Mouse (Mus musculus): ENCODE results near the gene Rab5if. TPM values are rescaled to one million over a fixed set of nuclear protein-coding genes. Genes with fewer than 3 reads are reported as not detected.
"Not testable (repeated sequence)": the region's sequence is repeated elsewhere in the genome, so short reads cannot be mapped to it uniquely, and the experiment has no call there.

Gene Rab5if
- polyA plus RNA-seq, 1 experiment = 101 TPM

DNA sequence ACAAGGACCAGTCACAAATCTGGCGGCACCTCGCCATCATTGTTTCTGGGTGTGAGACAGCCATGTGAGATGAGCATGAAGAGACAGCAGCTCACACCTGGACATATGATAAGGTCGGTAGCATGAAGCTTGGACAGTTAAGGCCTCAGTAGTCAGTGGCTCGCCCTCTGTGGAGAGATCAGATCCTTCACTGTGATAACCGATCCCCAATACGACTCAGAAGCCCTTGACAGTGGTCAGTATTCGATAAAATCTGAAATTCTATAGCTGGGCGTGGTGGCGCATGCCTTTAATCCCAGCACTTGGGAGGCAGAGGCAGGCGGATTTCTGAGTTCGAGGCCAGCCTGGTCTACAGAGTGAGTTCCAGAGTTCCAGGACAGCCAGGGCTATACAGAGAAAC lies 56.3 kb downstream of the Rab5if start:
- not testable (repeated sequence) for DNase-seq (ENCODE audit: extremely low spot score in 1 of 2, low spot score in 1 of 2)

DNA sequence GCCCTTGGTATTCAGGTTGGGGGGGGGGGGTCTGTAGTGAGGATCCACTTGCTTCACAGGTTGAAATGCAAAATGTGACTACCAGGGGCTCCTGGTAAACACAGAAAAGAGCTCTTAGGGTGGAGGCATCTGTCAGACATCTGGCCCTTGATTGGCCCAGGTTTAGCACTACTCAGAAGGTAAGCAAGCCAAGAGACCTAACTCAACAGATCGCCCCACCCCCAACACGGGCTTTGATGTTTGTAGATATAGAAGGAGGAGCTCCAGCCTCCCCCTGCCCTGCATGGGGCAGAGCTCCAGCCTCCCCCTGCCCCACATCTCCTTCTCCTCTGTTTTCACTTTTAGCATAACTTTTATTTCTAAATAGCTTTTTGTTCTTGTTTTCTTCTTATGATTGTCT lies 56.9 kb downstream of the Rab5if start:
- no peak for DNase-seq (ENCODE audit: extremely low spot score in 1 of 2, low spot score in 1 of 2)

- no peak for DNase-seq (ENCODE audit: extremely low spot score in 1 of 2, low spot score in 1 of 2)
Observed at GRCm38 (mm10) chr2:156923057-156923456, 60.1 kb downstream of the Rab5if start.

Other genes with a start within 250 kb of the Rab5if start
- 234 and 261 TPM in 2 replicates for gene Dlgap4, start 249.4 kb upstream of the Rab5if start, polyA plus RNA-seq (2012; rRNA removed)
- gene Myl9, start 87.7 kb upstream of the Rab5if start, polyA plus RNA-seq (2012; rRNA removed) = 51.9 and 57.3 TPM in 2 replicates
- 1.4 and 2.0 TPM in 2 replicates for gene Tgif2, start 23.1 kb upstream of the Rab5if start, polyA plus RNA-seq (2012; rRNA removed)
- 3.2 and 3.4 TPM in 2 replicates for gene 4930518I15Rik, start 5.2 kb upstream of the Rab5if start, polyA plus RNA-seq (2012; rRNA removed)
- 0.57 and 0.78 TPM in 2 replicates for gene Sla2, start 24.1 kb downstream of the Rab5if start, polyA plus RNA-seq (2012; rRNA removed)
- 439 and 512 TPM in 2 replicates for gene Ndrg3, start 128.9 kb downstream of the Rab5if start, polyA plus RNA-seq (2012; rRNA removed)
- gene Dsn1, start 144.0 kb downstream of the Rab5if start, polyA plus RNA-seq (2012; rRNA removed) = 6.6 and 7.3 TPM in 2 replicates
- gene Soga1, start 216.1 kb downstream of the Rab5if start, polyA plus RNA-seq (2012; rRNA removed) = 8.5 and 10.5 TPM in 2 replicates
- gene Tldc2, start 223.9 kb downstream of the Rab5if start, polyA plus RNA-seq (2012; rRNA removed) = 0.30 TPM in 1 of 2 replicates, not detected in the other